Comparison of ENCODE assay signal across 8 mouse cellular contexts in genomic region chr11:52268104-52268835, GRCm38 (mm10). TPM values are rescaled to one million over a fixed set of nuclear protein-coding genes. Genes with fewer than 3 reads are reported as not detected.
A peak's percentile ranks its signal among the peaks of the same experiment; 100 is the strongest.
DNase-seq lines count a peak whose midpoint lies in the region; ATAC-seq lines count a peak whose summit lies in the region.

No protein-coding gene starts in this region.

- H3K4me1 ChIP-seq in midbrain, embryonic 13.5 days (replicated peaks), result 0 out of 2 replicates have a peak, but pooled peaks cover 7% of the 10 kb centered on the region
- H3K4me1 ChIP-seq in midbrain, embryonic 11.5 days (ENCODE audit: control insufficient read depth, insufficient read depth, low read length), result no peaks in the 10 kb centered on the region
- H3K4me1 ChIP-seq in lung, embryonic 16.5 days (replicated peaks; ENCODE audit: control insufficient read depth, insufficient read depth, low read length), result peaks cover 53% of the 10 kb centered on the region
- H3K4me1 ChIP-seq in forebrain, embryonic 15.5 days, result no peaks in the 10 kb centered on the region

- DNase-seq in embryo, embryonic 11 days, result peak; percentile 19
- DNase-seq in embryo, embryonic 10 days (ENCODE audit: low spot score), result no peak
- DNase-seq in midbrain, embryonic 11.5 days (ENCODE audit: low spot score, missing footprints), result no peak
- DNase-seq in thymus, postnatal 14 days, result peak; percentile 89

- H3K27me3 ChIP-seq in midbrain, embryonic 13.5 days, result no peaks in the 10 kb centered on the region
- no peaks in the 10 kb centered on the region for H3K27me3 ChIP-seq in midbrain, embryonic 11.5 days (ENCODE audit: control insufficient read depth, insufficient read depth, low read length)
- H3K27me3 ChIP-seq in lung, embryonic 16.5 days (ENCODE audit: control insufficient read depth, insufficient read depth, low read depth, low read length), result no peaks in the 10 kb centered on the region
- no peaks in the 10 kb centered on the region for H3K27me3 ChIP-seq in forebrain, embryonic 15.5 days

- 0 out of 2 replicates have a peak, but pooled peaks have one; percentile 34 for ATAC-seq in midbrain, embryonic 13.5 days
- ATAC-seq in midbrain, embryonic 11.5 days (ENCODE audit: low FRiP score), result no peak
- ATAC-seq in lung, embryonic 16.5 days (ENCODE audit: low read depth), result peak; percentile 27
- ATAC-seq in forebrain, embryonic 15.5 days (replicated peaks), result no peak
- no peak for ATAC-seq in erythroblast, adult 5-6 weeks (replicated peaks; ENCODE audit: low FRiP score, poor library complexity, severe bottlenecking)

- H3K9me3 ChIP-seq in midbrain, embryonic 13.5 days, result no peaks in the 10 kb centered on the region
- H3K9me3 ChIP-seq in midbrain, embryonic 11.5 days (ENCODE audit: control insufficient read depth, low read length), result no peaks in the 10 kb centered on the region
- no peaks in the 10 kb centered on the region for H3K9me3 ChIP-seq in lung, embryonic 16.5 days (ENCODE audit: control insufficient read depth, low read length)
- H3K9me3 ChIP-seq in forebrain, embryonic 15.5 days, result no peaks in the 10 kb centered on the region

- WGBS in midbrain, embryonic 13.5 days, result 73% methylated on average over 7 of the region's 7 CpGs
- WGBS in midbrain, embryonic 11.5 days, result 62% methylated on average over 7 of the region's 7 CpGs
- whole genome bisulfite sequencing in lung, embryonic 16.5 days, result 44% methylated on average over 7 of the region's 7 CpGs
- WGBS in forebrain, embryonic 15.5 days, result 69% methylated on average over 7 of the region's 7 CpGs

- no peaks in the 10 kb centered on the region for H3K36me3 ChIP-seq in midbrain, embryonic 13.5 days
- no peaks in the 10 kb centered on the region for H3K36me3 ChIP-seq in midbrain, embryonic 11.5 days (ENCODE audit: control insufficient read depth, insufficient read depth, low read length)
- no peaks in the 10 kb centered on the region; the same call in 1 of the 2 replicates for H3K36me3 ChIP-seq in lung, embryonic 16.5 days (ENCODE audit: control insufficient read depth, insufficient read depth, low read length)
- no peaks in the 10 kb centered on the region for H3K36me3 ChIP-seq in forebrain, embryonic 15.5 days

- no peak overlapping the region for H3K4me2 ChIP-seq in midbrain, embryonic 13.5 days (replicated peaks)
- no peak overlapping the region for H3K4me2 ChIP-seq in midbrain, embryonic 11.5 days
- no peak overlapping the region for H3K4me2 ChIP-seq in lung, embryonic 16.5 days (ENCODE audit: low read depth, low read length)
- H3K4me2 ChIP-seq in forebrain, embryonic 15.5 days (replicated peaks), result no peak overlapping the region

- no peak overlapping the region for H3K27ac ChIP-seq in midbrain, embryonic 13.5 days
- no peak overlapping the region for H3K27ac ChIP-seq in midbrain, embryonic 11.5 days (ENCODE audit: low read depth, low read length)
- H3K27ac ChIP-seq in lung, embryonic 16.5 days (ENCODE audit: low read length), result peak overlapping the region; percentile 76
- no peak overlapping the region for H3K27ac ChIP-seq in forebrain, embryonic 15.5 days (replicated peaks)

- no peak overlapping the region for H3K4me3 ChIP-seq in midbrain, embryonic 13.5 days (replicated peaks)
- H3K4me3 ChIP-seq in midbrain, embryonic 11.5 days (ENCODE audit: low read depth, low read length), result no peak overlapping the region
- H3K4me3 ChIP-seq in lung, embryonic 16.5 days (ENCODE audit: low read length), result no peak overlapping the region
- H3K4me3 ChIP-seq in forebrain, embryonic 15.5 days, result no peak overlapping the region

- 0 out of 2 replicates have a peak overlapping the region, but pooled peaks have one; percentile 4 for H3K9ac ChIP-seq in midbrain, embryonic 13.5 days (replicated peaks)
- no peak overlapping the region for H3K9ac ChIP-seq in midbrain, embryonic 11.5 days (ENCODE audit: low read length)
- no peak overlapping the region for H3K9ac ChIP-seq in lung, embryonic 16.5 days (ENCODE audit: low read length)
- H3K9ac ChIP-seq in forebrain, embryonic 15.5 days (replicated peaks), result no peak overlapping the region

RNA-seq across cellular contexts. Expression of gene Tcf7, which starts 14.5 kb away (rescaled TPM):
- 3.1 and 4.2 TPM in 2 replicates for polyA plus RNA-seq in midbrain, embryonic 13.5 days (2015; fragmentation: Nextera tagmentation; extraction: Ambion mirVana)
- polyA plus RNA-seq in midbrain, embryonic 11.5 days (2014; fragmentation: Nextera tagmentation; extraction: Ambion mirVana), result 8.0 and 10.7 TPM in 2 replicates
- 16.4 and 19.9 TPM in 2 replicates for polyA plus RNA-seq in lung, embryonic 16.5 days (2015; fragmentation: Nextera tagmentation; extraction: Ambion mirVana)
- 3.4 and 4.2 TPM in 2 replicates for polyA plus RNA-seq in forebrain, embryonic 15.5 days (2015; fragmentation: Nextera tagmentation; extraction: Ambion mirVana)
- 1.7 and 1.9 TPM in 2 replicates for total RNA-seq in erythroblast, adult 5-6 weeks (2015; ENCODE audit: low replicate concordance)
- total RNA-seq in erythroblast, adult 5-6 weeks (2017; ENCODE audit: low replicate concordance), result 0.28 and 0.68 TPM in 2 replicates

RNA-seq across cellular contexts. Expression of gene Skp1a, which starts 36.5 kb away (rescaled TPM):
- polyA plus RNA-seq in midbrain, embryonic 13.5 days (2015; fragmentation: Nextera tagmentation; extraction: Ambion mirVana), result 1,061 and 1,143 TPM in 2 replicates
- 1,013 and 1,113 TPM in 2 replicates for polyA plus RNA-seq in midbrain, embryonic 11.5 days (2014; fragmentation: Nextera tagmentation; extraction: Ambion mirVana)
- 812 and 833 TPM in 2 replicates for polyA plus RNA-seq in lung, embryonic 16.5 days (2015; fragmentation: Nextera tagmentation; extraction: Ambion mirVana)
- polyA plus RNA-seq in forebrain, embryonic 15.5 days (2015; fragmentation: Nextera tagmentation; extraction: Ambion mirVana), result 1,081 and 1,145 TPM in 2 replicates
- 80.5 and 95.3 TPM in 2 replicates for total RNA-seq in erythroblast, adult 5-6 weeks (2015; ENCODE audit: low replicate concordance)
- 81.2 and 90.5 TPM in 2 replicates for total RNA-seq in erythroblast, adult 5-6 weeks (2017; ENCODE audit: low replicate concordance)

RNA-seq across cellular contexts. Expression of gene Olfr1371, which starts 54.5 kb away (rescaled TPM):
- polyA plus RNA-seq in midbrain, embryonic 13.5 days (2015; fragmentation: Nextera tagmentation; extraction: Ambion mirVana), result not detected in 2 replicates
- not detected in 2 replicates for polyA plus RNA-seq in midbrain, embryonic 11.5 days (2014; fragmentation: Nextera tagmentation; extraction: Ambion mirVana)
- polyA plus RNA-seq in lung, embryonic 16.5 days (2015; fragmentation: Nextera tagmentation; extraction: Ambion mirVana), result not detected in 2 replicates
- polyA plus RNA-seq in forebrain, embryonic 15.5 days (2015; fragmentation: Nextera tagmentation; extraction: Ambion mirVana), result not detected in 2 replicates
- not detected in 2 replicates for total RNA-seq in erythroblast, adult 5-6 weeks (2015; ENCODE audit: low replicate concordance)
- not detected in 2 replicates for total RNA-seq in erythroblast, adult 5-6 weeks (2017; ENCODE audit: low replicate concordance)

Comparison
In these comparisons a context has a peak if more than half of its experiments do, and no peak if none do; other contexts are left out.
1. DNase-seq: peak in embryo, embryonic 11 days (single experiment) and thymus, postnatal 14 days (single experiment); none in embryo, embryonic 10 days (single experiment) and midbrain, embryonic 11.5 days (single experiment).
2. ATAC-seq: peak in midbrain, embryonic 13.5 days (single experiment) and lung, embryonic 16.5 days (single experiment); none in midbrain, embryonic 11.5 days (single experiment), forebrain, embryonic 15.5 days (single experiment) and erythroblast, adult 5-6 weeks (single experiment).